21 mouse cellular contexts compared by ENCODE assay signal in the genomic region with DNA sequence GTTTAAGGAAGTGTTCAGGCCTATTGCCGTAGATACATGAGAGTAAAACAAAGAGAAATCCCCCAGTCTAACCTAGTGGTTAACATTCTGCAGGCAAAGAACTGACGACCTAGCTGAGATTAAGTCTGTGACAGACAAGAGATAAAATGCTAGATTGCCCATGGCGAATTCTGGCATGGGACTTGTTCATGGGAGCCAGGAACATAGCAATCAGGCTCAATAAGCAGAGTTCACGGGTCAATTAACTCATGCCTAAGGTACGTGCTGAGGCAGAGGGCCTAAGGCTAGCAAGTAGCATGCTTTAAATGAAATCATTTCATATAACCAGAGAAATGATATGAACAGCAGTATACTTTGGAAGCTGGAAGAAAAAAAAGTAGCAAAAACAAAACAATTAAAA.
A peak's percentile ranks its signal among the peaks of the same experiment; 100 is the strongest.
DNase-seq lines count a peak whose midpoint lies in the region; ATAC-seq lines count a peak whose summit lies in the region.
"Had no signal": no experiment of that assay in that cellular context is flagged by ENCODE, and none has a peak within 500 bp of the region (broad histone marks: within the 10 kb centered on the region; RNA-seq: fewer than 3 reads in every experiment).

No protein-coding gene starts in this region.

- no peaks in the 10 kb centered on the region for H3K27me3 ChIP-seq in midbrain, embryonic 14.5 days (ENCODE audit: control insufficient read depth, insufficient read depth, low read length)
- no peaks in the 10 kb centered on the region for H3K27me3 ChIP-seq in midbrain, embryonic 10.5 days (ENCODE audit: low read depth, poor library complexity, severe bottlenecking)
- no peaks in the 10 kb centered on the region for H3K27me3 ChIP-seq in embryonic facial prominence, embryonic 10.5 days (replicated peaks; ENCODE audit: low read depth, poor library complexity, severe bottlenecking)
- H3K27me3 ChIP-seq in embryonic facial prominence, embryonic 14.5 days (replicated peaks; ENCODE audit: control insufficient read depth, insufficient read depth, low read length) = no peaks in the 10 kb centered on the region
- H3K27me3 ChIP-seq: embryonic facial prominence, embryonic 15.5 days; heart, embryonic 15.5 days; hindbrain, embryonic 13.5 days had no signal

- H3K4me3 ChIP-seq in midbrain, embryonic 14.5 days (replicated peaks; ENCODE audit: low read depth, low read length) = no peak overlapping the region
- H3K4me3 ChIP-seq in midbrain, embryonic 10.5 days = no peak overlapping the region
- no peak overlapping the region for H3K4me3 ChIP-seq in embryonic facial prominence, embryonic 10.5 days
- H3K4me3 ChIP-seq in embryonic facial prominence, embryonic 14.5 days (ENCODE audit: low read depth, low read length) = no peak overlapping the region
- H3K4me3 ChIP-seq: embryonic facial prominence, embryonic 15.5 days; erythroblast, embryonic 14.5 days; forebrain, embryonic 10.5 days; heart, embryonic 15.5 days; hindbrain, embryonic 13.5 days had no signal

- WGBS in midbrain, embryonic 14.5 days = 56% methylated on average over 5 of the region's 5 CpGs
- 84% methylated on average over 5 of the region's 5 CpGs for WGBS in midbrain, embryonic 10.5 days
- 52% methylated on average over 5 of the region's 5 CpGs for WGBS in embryonic facial prominence, embryonic 10.5 days
- WGBS in embryonic facial prominence, embryonic 14.5 days = 45% methylated on average over 5 of the region's 5 CpGs

- DNase-seq in heart, adult 11 months = peak; percentile 64
- DNase-seq in heart, adult 9 months (ENCODE audit: low spot score in 2 of 2) = no peak
- DNase-seq in midbrain, embryonic 14.5 days = peak; percentile 37
- no peak for DNase-seq in midbrain, embryonic 10.5 days (ENCODE audit: low spot score)
- peak; percentile 9 for DNase-seq in embryonic facial prominence, embryonic 10.5 days (ENCODE audit: low spot score)
- peak; percentile 10 for DNase-seq in embryonic facial prominence, embryonic 14.5 days (ENCODE audit: low spot score)
- DNase-seq in kidney, postnatal 10 days = no peak
- DNase-seq: adrenal gland, adult 2 months; adrenal gland, postnatal 25 days; cerebellum, adult 9-10 months; gastrocnemius, postnatal 36 days; heart, adult 18-20 months; heart, postnatal 14 days had no signal

- H3K4me2 ChIP-seq in midbrain, embryonic 14.5 days (ENCODE audit: low read length) = no peak overlapping the region
- H3K4me2 ChIP-seq in embryonic facial prominence, embryonic 14.5 days (ENCODE audit: low read depth, low read length) = no peak overlapping the region
- H3K4me2 ChIP-seq: embryonic facial prominence, embryonic 15.5 days; heart, embryonic 11.5 days; heart, embryonic 15.5 days; hindbrain, embryonic 13.5 days had no signal

- ATAC-seq in midbrain, embryonic 14.5 days (ENCODE audit: low FRiP score, low TSS enrichment) = no peak
- no peak for ATAC-seq in embryonic facial prominence, embryonic 14.5 days (ENCODE audit: low read depth)
- ATAC-seq: forebrain, embryonic 14.5 days; intestine, embryonic 16.5 days had no signal

- no peak overlapping the region for H3K9ac ChIP-seq in midbrain, embryonic 14.5 days (replicated peaks; ENCODE audit: low read length)
- no peak overlapping the region for H3K9ac ChIP-seq in embryonic facial prominence, embryonic 14.5 days (ENCODE audit: low read depth, low read length)
- H3K9ac ChIP-seq: embryonic facial prominence, embryonic 15.5 days; heart, embryonic 15.5 days; hindbrain, embryonic 13.5 days had no signal

- H3K36me3 ChIP-seq in midbrain, embryonic 14.5 days (ENCODE audit: control insufficient read depth, insufficient read depth, low read length) = no peaks in the 10 kb centered on the region
- no peaks in the 10 kb centered on the region for H3K36me3 ChIP-seq in midbrain, embryonic 10.5 days
- H3K36me3 ChIP-seq in embryonic facial prominence, embryonic 10.5 days (replicated peaks) = no peaks in the 10 kb centered on the region
- no peaks in the 10 kb centered on the region for H3K36me3 ChIP-seq in embryonic facial prominence, embryonic 14.5 days (ENCODE audit: control insufficient read depth, insufficient read depth, low read length)
- H3K36me3 ChIP-seq: embryonic facial prominence, embryonic 15.5 days; forebrain, embryonic 10.5 days; heart, embryonic 15.5 days; hindbrain, embryonic 13.5 days had no signal

- no peaks in the 10 kb centered on the region for H3K4me1 ChIP-seq in midbrain, embryonic 14.5 days (ENCODE audit: control insufficient read depth, insufficient read depth, low read length)
- H3K4me1 ChIP-seq in midbrain, embryonic 10.5 days = no peaks in the 10 kb centered on the region
- H3K4me1 ChIP-seq in embryonic facial prominence, embryonic 10.5 days = no peaks in the 10 kb centered on the region
- no peaks in the 10 kb centered on the region for H3K4me1 ChIP-seq in embryonic facial prominence, embryonic 14.5 days (ENCODE audit: control insufficient read depth, insufficient read depth, low read length)
- H3K4me1 ChIP-seq: embryonic facial prominence, embryonic 15.5 days; forebrain, embryonic 10.5 days; heart, embryonic 15.5 days; hindbrain, embryonic 13.5 days had no signal

- no peak overlapping the region for H3K27ac ChIP-seq in midbrain, embryonic 14.5 days (replicated peaks; ENCODE audit: low read depth, low read length)
- H3K27ac ChIP-seq in midbrain, embryonic 10.5 days (replicated peaks) = no peak overlapping the region
- H3K27ac ChIP-seq in embryonic facial prominence, embryonic 10.5 days (replicated peaks) = no peak overlapping the region
- H3K27ac ChIP-seq in embryonic facial prominence, embryonic 14.5 days (replicated peaks; ENCODE audit: low read depth, low read length) = no peak overlapping the region
- H3K27ac ChIP-seq: embryonic facial prominence, embryonic 15.5 days; forebrain, embryonic 10.5 days; heart, embryonic 15.5 days; hindbrain, embryonic 13.5 days had no signal

- no peaks in the 10 kb centered on the region for H3K9me3 ChIP-seq in midbrain, embryonic 14.5 days (ENCODE audit: control insufficient read depth, low read length)
- no peaks in the 10 kb centered on the region for H3K9me3 ChIP-seq in midbrain, embryonic 10.5 days (replicated peaks)
- no peaks in the 10 kb centered on the region for H3K9me3 ChIP-seq in embryonic facial prominence, embryonic 10.5 days
- no peaks in the 10 kb centered on the region for H3K9me3 ChIP-seq in embryonic facial prominence, embryonic 14.5 days (ENCODE audit: control insufficient read depth, low read length)
- H3K9me3 ChIP-seq: embryonic facial prominence, embryonic 15.5 days; forebrain, embryonic 10.5 days; heart, embryonic 15.5 days; hindbrain, embryonic 13.5 days had no signal

Comparison
In these comparisons a context has a peak if more than half of its experiments do, and no peak if none do; other contexts are left out.
1. DNase-seq: peak in heart, adult 11 months (single experiment), midbrain, embryonic 14.5 days (single experiment), embryonic facial prominence, embryonic 10.5 days (single experiment) and embryonic facial prominence, embryonic 14.5 days (single experiment); none in heart, adult 9 months (0 of 2), midbrain, embryonic 10.5 days (single experiment) and kidney, postnatal 10 days (single experiment).